ENCODE assay signal across 8 mouse cellular contexts in genomic region chr12:52288941-52289567, GRCm38 (mm10).
DNase-seq lines count a peak whose midpoint lies in the region; ATAC-seq and TF ChIP-seq lines count a peak whose summit lies in the region.

No protein-coding gene starts in this region.

- H3K4me2 ChIP-seq in embryonic facial prominence, embryonic 11.5 days (ENCODE audit: low read depth, low read length): no peak overlapping the region
- peak overlapping the region; percentile 27 for H3K4me2 ChIP-seq in hindbrain, embryonic 16.5 days (ENCODE audit: low read length)
- H3K4me2 ChIP-seq in neural tube, embryonic 15.5 days: no peak overlapping the region
- no peak overlapping the region for H3K4me2 ChIP-seq in liver, embryonic 11.5 days

- H3K9ac ChIP-seq in embryonic facial prominence, embryonic 11.5 days (replicated peaks; ENCODE audit: low read length): no peak overlapping the region
- no peak overlapping the region; the same call in 1 of the 2 replicates for H3K9ac ChIP-seq in hindbrain, embryonic 16.5 days (ENCODE audit: low read depth, low read length)
- H3K9ac ChIP-seq in neural tube, embryonic 15.5 days (replicated peaks): no peak overlapping the region
- H3K9ac ChIP-seq in liver, embryonic 11.5 days (ENCODE audit: low read depth, low read length): no peak overlapping the region

- H3K4me3 ChIP-seq in layer of hippocampus, adult 2 months: no peak overlapping the region
- H3K4me3 ChIP-seq in embryonic facial prominence, embryonic 11.5 days (ENCODE audit: low read depth, low read length): no peak overlapping the region
- no peak overlapping the region for H3K4me3 ChIP-seq in hindbrain, embryonic 16.5 days (ENCODE audit: low read length)
- H3K4me3 ChIP-seq in neural tube, embryonic 15.5 days (replicated peaks): no peak overlapping the region
- H3K4me3 ChIP-seq in liver, embryonic 11.5 days (ENCODE audit: low read depth, low read length): no peak overlapping the region

- no peaks in the 10 kb centered on the region for H3K36me3 ChIP-seq in embryonic facial prominence, embryonic 11.5 days (replicated peaks; ENCODE audit: control insufficient read depth, insufficient read depth, low read depth, low read length)
- H3K36me3 ChIP-seq in hindbrain, embryonic 16.5 days (ENCODE audit: control insufficient read depth, insufficient read depth, low read length): no peaks in the 10 kb centered on the region
- no peaks in the 10 kb centered on the region for H3K36me3 ChIP-seq in neural tube, embryonic 15.5 days
- H3K36me3 ChIP-seq in liver, embryonic 11.5 days (ENCODE audit: control insufficient read depth, insufficient read depth, low read length): no peaks in the 10 kb centered on the region

- TF ChIP-seq CTCF in layer of hippocampus, adult 2 months (conservative IDR thresholded peaks at IDR 0.05): no peak

- no peaks in the 10 kb centered on the region for H3K9me3 ChIP-seq in embryonic facial prominence, embryonic 11.5 days (replicated peaks; ENCODE audit: control insufficient read depth, low read length)
- no peaks in the 10 kb centered on the region for H3K9me3 ChIP-seq in hindbrain, embryonic 16.5 days (ENCODE audit: control insufficient read depth, low read length)
- no peaks in the 10 kb centered on the region for H3K9me3 ChIP-seq in neural tube, embryonic 15.5 days (replicated peaks)
- H3K9me3 ChIP-seq in liver, embryonic 11.5 days (ENCODE audit: control insufficient read depth, low read length): no peaks in the 10 kb centered on the region

- no peaks in the 10 kb centered on the region for H3K27me3 ChIP-seq in embryonic facial prominence, embryonic 11.5 days (ENCODE audit: control insufficient read depth, insufficient read depth, low read length)
- H3K27me3 ChIP-seq in hindbrain, embryonic 16.5 days (replicated peaks; ENCODE audit: control insufficient read depth, insufficient read depth, low read length): no peaks in the 10 kb centered on the region
- no peaks in the 10 kb centered on the region for H3K27me3 ChIP-seq in neural tube, embryonic 15.5 days (replicated peaks)
- H3K27me3 ChIP-seq in liver, embryonic 11.5 days (replicated peaks; ENCODE audit: control insufficient read depth, insufficient read depth, low read length): no peaks in the 10 kb centered on the region

- ATAC-seq in embryonic facial prominence, embryonic 11.5 days (replicated peaks; ENCODE audit: insufficient number of reproducible peaks, low FRiP score, low TSS enrichment, low read depth): 0 out of 2 replicates have a peak, but pooled peaks have one; percentile 34
- peak; percentile 86 for ATAC-seq in hindbrain, embryonic 16.5 days
- ATAC-seq in neural tube, embryonic 15.5 days (ENCODE audit: low FRiP score): peak; percentile 73; the same call in 1 of the 2 replicates
- ATAC-seq in liver, embryonic 11.5 days (replicated peaks; ENCODE audit: low FRiP score): no peak

- WGBS in embryonic facial prominence, embryonic 11.5 days: 59% methylated on average over 11 of the region's 11 CpGs
- WGBS in hindbrain, embryonic 16.5 days: 42% methylated on average over 11 of the region's 11 CpGs
- WGBS in neural tube, embryonic 15.5 days: 49% methylated on average over 11 of the region's 11 CpGs
- WGBS in liver, embryonic 11.5 days: 65% methylated on average over 11 of the region's 11 CpGs

- peak in 1 of 2 experiments; percentile 4 for DNase-seq in layer of hippocampus, adult 2 months (ENCODE audit: low spot score in 2 of 2)
- no peak for DNase-seq in layer of hippocampus, postnatal 10 days (ENCODE audit: low spot score in 2 of 2)
- DNase-seq in embryonic facial prominence, embryonic 11.5 days (ENCODE audit: low spot score): peak; percentile 79
- no peak for DNase-seq in liver, embryonic 11.5 days (ENCODE audit: low spot score)
- DNase-seq in left cerebral cortex, adult 9 months (ENCODE audit: low spot score in 2 of 2): no peak
- no peak for DNase-seq in layer of hippocampus, adult 9-11 months

- peaks cover 5% of the 10 kb centered on the region; the same call in 1 of the 2 replicates for H3K4me1 ChIP-seq in embryonic facial prominence, embryonic 11.5 days (ENCODE audit: control insufficient read depth, insufficient read depth, low read length)
- peaks cover 7% of the 10 kb centered on the region for H3K4me1 ChIP-seq in hindbrain, embryonic 16.5 days (ENCODE audit: control insufficient read depth, insufficient read depth, low read depth, low read length)
- H3K4me1 ChIP-seq in neural tube, embryonic 15.5 days: peaks cover 6% of the 10 kb centered on the region
- no peaks in the 10 kb centered on the region for H3K4me1 ChIP-seq in liver, embryonic 11.5 days (replicated peaks; ENCODE audit: control insufficient read depth, insufficient read depth, low read length)

- H3K27ac ChIP-seq in layer of hippocampus, adult 2 months: 0 out of 2 replicates have a peak overlapping the region, but pooled peaks have one; percentile 36
- peak overlapping the region; percentile 22; the same call in 1 of the 2 replicates for H3K27ac ChIP-seq in embryonic facial prominence, embryonic 11.5 days (replicated peaks; ENCODE audit: low read depth, low read length)
- no peak overlapping the region for H3K27ac ChIP-seq in hindbrain, embryonic 16.5 days (ENCODE audit: low read depth, low read length)
- H3K27ac ChIP-seq in neural tube, embryonic 15.5 days (replicated peaks): 0 out of 2 replicates have a peak overlapping the region, but pooled peaks have one; percentile 20
- H3K27ac ChIP-seq in liver, embryonic 11.5 days (ENCODE audit: low read depth, low read length): no peak overlapping the region

Comparison
In these comparisons a context has a peak if more than half of its experiments do, and no peak if none do; other contexts are left out.
1. H3K27ac ChIP-seq: peak in layer of hippocampus, adult 2 months (single experiment), embryonic facial prominence, embryonic 11.5 days (single experiment) and neural tube, embryonic 15.5 days (single experiment); none in hindbrain, embryonic 16.5 days (single experiment) and liver, embryonic 11.5 days (single experiment).